Mouse (Mus musculus): Measurements from ENCODE around the gene 2010111I01Rik. TPM values are rescaled to one million over a fixed set of nuclear protein-coding genes. Genes with fewer than 3 reads are reported as not detected.
"Not testable (repeated sequence)": the region's sequence is repeated elsewhere in the genome, so short reads cannot be mapped to it uniquely, and the experiment has no call there.

The 2010111I01Rik gene
- polyA plus RNA-seq, 1 experiment: 47.5 TPM

DNA sequence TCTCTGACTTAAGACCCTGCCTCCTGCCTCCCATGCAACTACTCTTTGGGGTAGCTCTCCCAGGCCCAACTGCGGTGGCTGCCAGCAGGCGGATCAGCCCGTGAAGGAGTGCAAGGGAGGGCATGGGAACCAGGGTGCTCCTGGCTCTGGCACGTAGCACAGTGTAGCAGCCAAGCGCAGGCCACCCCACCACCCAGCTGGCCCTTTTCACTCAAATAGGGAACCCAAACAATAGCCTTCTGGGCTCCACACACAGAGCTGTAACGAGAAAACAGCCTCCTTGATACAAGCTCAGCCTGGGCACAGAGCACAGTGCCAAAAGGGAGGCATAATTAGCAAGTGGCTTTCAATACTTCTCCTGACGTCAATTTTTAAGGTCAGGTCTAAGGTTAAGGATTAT lies 371.6 kb downstream of the 2010111I01Rik start:
- H3K27ac ChIP-seq (ENCODE audit: control insufficient read depth, insufficient read depth, low read depth, low read length, poor library complexity): no peak overlapping the region
- no peaks in the 10 kb centered on the region; the same call in 1 of the 2 replicates for H3K4me1 ChIP-seq (ENCODE audit: control insufficient read depth, insufficient read depth, low read length)
- no peak for TF ChIP-seq POLR2A (IDR thresholded peaks at IDR 0.05; ENCODE audit: borderline replicate concordance, control insufficient read depth, low read depth, low read length)
- TF ChIP-seq CTCF (IDR thresholded peaks at IDR 0.05; ENCODE audit: control insufficient read depth, insufficient read depth, low read length): no peak
- no peak overlapping the region for H3K4me3 ChIP-seq (replicated peaks; ENCODE audit: control insufficient read depth, low read depth, low read length)
- WGBS: 84% methylated on average over 7 of the region's 7 CpGs

DNA sequence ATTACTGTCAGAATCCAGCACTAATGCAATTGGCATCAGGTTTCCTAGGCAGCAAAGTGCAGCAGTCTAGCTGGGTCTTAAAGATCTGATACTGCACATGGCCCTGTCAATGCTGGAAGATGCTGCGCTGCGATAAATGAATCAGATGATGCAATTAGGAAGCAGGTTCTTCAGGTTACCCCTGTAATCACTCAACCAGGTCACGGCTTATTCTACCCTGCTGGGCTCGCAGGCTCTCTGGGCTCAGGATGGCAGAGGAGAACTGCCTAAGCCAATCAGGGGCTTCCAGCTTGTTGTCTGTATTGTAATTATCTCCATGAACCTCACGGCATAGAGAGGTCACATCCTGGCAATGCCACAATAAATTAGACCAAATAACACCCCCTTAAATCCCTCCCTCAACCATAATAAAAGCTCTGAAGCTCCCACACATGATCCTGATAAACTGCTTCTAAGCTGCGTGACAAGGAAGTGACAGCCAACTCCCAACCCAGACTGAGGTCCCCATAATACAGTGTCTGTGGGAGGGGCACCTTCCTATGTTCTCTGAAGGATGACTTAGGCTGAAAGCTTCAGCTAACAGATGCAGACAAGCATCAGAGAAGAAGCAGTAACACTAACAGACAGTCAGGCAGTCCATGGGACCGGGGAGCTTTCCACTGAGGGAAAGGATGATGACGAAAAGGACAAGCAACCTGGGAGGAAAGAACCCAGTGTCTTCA lies 372.7 kb downstream of the 2010111I01Rik start:
- 79% methylated on average over 8 of the region's 8 CpGs for WGBS
- Histone ChIP-seq H3K4me3 (replicated peaks; ENCODE audit: control insufficient read depth, low read depth, low read length) (no peak overlapping the region), H3K27ac (ENCODE audit: control insufficient read depth, insufficient read depth, low read depth, low read length, poor library complexity) (no peak overlapping the region), H3K4me1 (ENCODE audit: control insufficient read depth, insufficient read depth, low read length) (no peaks in the 10 kb centered on the region; the same call in 1 of the 2 replicates)
- TF ChIP-seq POLR2A (IDR thresholded peaks at IDR 0.05; ENCODE audit: borderline replicate concordance, control insufficient read depth, low read depth, low read length): no peak

DNA sequence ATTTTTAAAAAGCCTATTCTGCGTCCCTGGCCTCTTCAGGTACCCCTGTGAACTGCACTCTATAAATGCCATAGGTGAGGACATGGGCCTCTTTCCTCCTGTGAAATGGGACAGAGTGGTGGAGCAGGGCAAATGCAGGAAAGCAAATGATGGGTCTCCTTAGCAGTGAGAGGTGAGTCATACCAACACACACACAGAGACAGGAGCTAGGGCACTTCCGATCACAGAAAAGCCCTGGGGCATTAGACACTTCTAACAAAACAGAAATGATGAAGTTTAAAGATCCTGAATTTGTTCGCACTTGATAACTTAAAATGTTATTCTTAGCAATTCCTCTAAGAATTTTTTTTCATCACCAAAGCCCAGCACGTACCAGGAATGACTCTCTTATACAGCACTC lies 375.3 kb downstream of the 2010111I01Rik start:
- Histone ChIP-seq H3K27ac (ENCODE audit: control insufficient read depth, insufficient read depth, low read depth, low read length, poor library complexity) (no peak overlapping the region), H3K4me1 (ENCODE audit: control insufficient read depth, insufficient read depth, low read length) (no peaks in the 10 kb centered on the region; the same call in 1 of the 2 replicates), H3K4me3 (replicated peaks; ENCODE audit: control insufficient read depth, low read depth, low read length) (no peak overlapping the region)
- TF ChIP-seq POLR2A (IDR thresholded peaks at IDR 0.05; ENCODE audit: borderline replicate concordance, control insufficient read depth, low read depth, low read length) (no peak), CTCF (IDR thresholded peaks at IDR 0.05; ENCODE audit: control insufficient read depth, insufficient read depth, low read length) (no peak)
- WGBS: 87% methylated on average over 4 of the region's 4 CpGs

DNA sequence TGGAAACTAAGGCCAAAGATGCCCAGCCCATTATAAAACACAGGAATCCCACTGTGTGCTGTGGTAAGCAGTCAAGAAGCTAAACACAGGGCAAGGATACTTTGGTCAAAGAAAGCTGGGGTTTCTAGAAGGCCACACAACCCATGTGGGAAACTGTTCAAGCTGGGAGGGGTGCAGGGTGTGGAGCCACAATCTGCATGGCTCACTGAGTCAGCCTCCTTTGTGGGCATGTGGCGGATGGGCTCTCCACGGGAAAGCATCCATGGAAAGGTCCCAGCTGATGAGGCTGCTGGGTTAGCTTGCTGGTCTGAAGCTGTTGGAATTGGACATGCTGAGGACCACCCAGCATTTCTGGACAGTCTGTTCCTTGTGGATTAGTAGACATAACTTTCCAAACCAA lies 378.1 kb downstream of the 2010111I01Rik start:
- H3K27ac ChIP-seq (ENCODE audit: control insufficient read depth, insufficient read depth, low read depth, low read length, poor library complexity): no peak overlapping the region
- WGBS: 72% methylated on average over 2 of the region's 2 CpGs
- H3K4me3 ChIP-seq (replicated peaks; ENCODE audit: control insufficient read depth, low read depth, low read length): no peak overlapping the region
- H3K4me1 ChIP-seq (ENCODE audit: control insufficient read depth, insufficient read depth, low read length): no peaks in the 10 kb centered on the region; the same call in 1 of the 2 replicates
- TF ChIP-seq POLR2A (IDR thresholded peaks at IDR 0.05; ENCODE audit: borderline replicate concordance, control insufficient read depth, low read depth, low read length) (no peak), CTCF (IDR thresholded peaks at IDR 0.05; ENCODE audit: control insufficient read depth, insufficient read depth, low read length) (no peak)

DNA sequence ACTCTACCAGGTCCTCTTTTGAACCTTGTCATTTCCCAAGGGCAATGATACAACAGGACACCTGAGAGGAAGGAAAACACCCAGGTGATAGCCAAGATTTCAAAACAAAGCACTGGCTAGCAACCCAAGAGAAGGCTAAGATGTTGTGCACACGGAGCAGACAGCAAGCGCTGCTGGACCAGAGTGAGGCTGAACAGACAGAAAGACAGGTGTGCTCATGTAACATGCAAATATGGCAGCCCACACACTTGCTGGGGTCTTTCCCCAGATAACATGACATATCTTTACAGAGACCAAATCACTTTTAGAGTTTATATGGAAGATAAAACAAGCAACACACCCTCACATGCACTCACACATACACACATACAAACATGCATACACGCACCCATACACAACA lies 379.8 kb downstream of the 2010111I01Rik start:
- TF ChIP-seq CTCF (IDR thresholded peaks at IDR 0.05; ENCODE audit: control insufficient read depth, insufficient read depth, low read length) (no peak), POLR2A (IDR thresholded peaks at IDR 0.05; ENCODE audit: borderline replicate concordance, control insufficient read depth, low read depth, low read length) (no peak)
- H3K4me1 ChIP-seq (ENCODE audit: control insufficient read depth, insufficient read depth, low read length): no peaks in the 10 kb centered on the region; the same call in 1 of the 2 replicates
- no peak overlapping the region for H3K27ac ChIP-seq (ENCODE audit: control insufficient read depth, insufficient read depth, low read depth, low read length, poor library complexity)
- WGBS: 86% methylated on average over 3 of the region's 3 CpGs
- H3K4me3 ChIP-seq (replicated peaks; ENCODE audit: control insufficient read depth, low read depth, low read length): no peak overlapping the region

DNA sequence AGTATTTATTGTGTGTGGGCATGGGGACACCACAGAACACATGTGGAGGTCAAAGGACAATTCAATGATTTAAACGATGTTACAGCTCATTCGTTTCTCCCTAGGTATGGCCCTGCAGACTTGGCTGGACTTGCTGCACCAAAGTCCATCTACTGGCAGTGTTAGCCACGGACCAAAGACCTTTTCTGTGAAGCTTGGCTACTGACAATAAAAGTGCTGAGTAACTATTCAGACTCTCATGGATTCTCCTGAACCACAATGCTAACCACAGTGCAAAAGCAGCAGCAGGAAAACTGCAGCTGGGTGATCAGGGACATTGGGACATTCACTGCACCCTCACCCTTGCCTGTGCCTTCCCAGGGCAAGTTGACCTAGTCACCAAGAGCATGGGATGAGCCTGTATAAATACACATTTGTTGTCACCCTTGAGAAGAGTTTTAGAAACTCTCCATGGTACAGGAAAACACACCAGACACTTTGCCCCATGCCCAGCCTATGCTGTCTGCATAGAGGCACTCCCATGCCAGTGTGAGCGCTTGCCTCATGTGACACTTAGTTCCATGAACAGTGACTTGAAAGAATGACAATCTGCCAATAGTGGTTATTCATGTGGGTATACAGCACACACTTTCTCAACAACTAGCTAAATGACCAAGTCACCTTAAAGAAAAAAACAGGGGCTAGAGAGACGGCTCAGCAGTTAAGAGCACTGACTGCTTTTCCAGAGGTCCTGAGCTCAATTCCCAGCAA lies 381.0 kb downstream of the 2010111I01Rik start:
- TF ChIP-seq POLR2A (IDR thresholded peaks at IDR 0.05; ENCODE audit: borderline replicate concordance, control insufficient read depth, low read depth, low read length) (no peak), CTCF (IDR thresholded peaks at IDR 0.05; ENCODE audit: control insufficient read depth, insufficient read depth, low read length) (no peak)
- no peak overlapping the region for H3K4me3 ChIP-seq (replicated peaks; ENCODE audit: control insufficient read depth, low read depth, low read length)
- H3K27ac ChIP-seq (ENCODE audit: control insufficient read depth, insufficient read depth, low read depth, low read length, poor library complexity): no peak overlapping the region
- 81% methylated on average over 5 of the region's 5 CpGs for WGBS
- H3K4me1 ChIP-seq (ENCODE audit: control insufficient read depth, insufficient read depth, low read length): no peaks in the 10 kb centered on the region; the same call in 1 of the 2 replicates

DNA sequence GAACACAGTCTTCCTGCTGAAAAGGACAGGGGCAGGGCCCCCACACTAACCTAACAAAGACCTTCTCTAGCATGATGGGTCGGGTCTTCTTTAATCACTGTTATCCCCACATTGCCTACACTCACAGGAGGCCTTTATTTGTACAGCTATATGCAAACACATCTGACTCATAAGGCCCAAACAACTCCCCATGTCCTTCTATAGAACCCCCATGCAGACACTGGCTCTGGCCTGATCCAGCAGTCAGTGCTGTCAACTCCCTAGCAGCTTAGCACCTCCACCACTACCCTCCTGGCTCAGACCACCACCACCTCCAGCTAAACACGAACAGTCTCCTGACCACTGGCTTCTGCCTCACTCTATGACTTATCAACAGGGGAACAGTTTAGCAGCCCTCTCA lies 382.9 kb downstream of the 2010111I01Rik start:
- no peak for TF ChIP-seq CTCF (IDR thresholded peaks at IDR 0.05; ENCODE audit: control insufficient read depth, insufficient read depth, low read length)
- no peak for TF ChIP-seq POLR2A (IDR thresholded peaks at IDR 0.05; ENCODE audit: borderline replicate concordance, control insufficient read depth, low read depth, low read length)
- no peaks in the 10 kb centered on the region; the same call in 1 of the 2 replicates for H3K4me1 ChIP-seq (ENCODE audit: control insufficient read depth, insufficient read depth, low read length)
- WGBS: 80% methylated on average over 2 of the region's 2 CpGs
- no peak overlapping the region for H3K4me3 ChIP-seq (replicated peaks; ENCODE audit: control insufficient read depth, low read depth, low read length)
- H3K27ac ChIP-seq (ENCODE audit: control insufficient read depth, insufficient read depth, low read depth, low read length, poor library complexity): no peak overlapping the region

DNA sequence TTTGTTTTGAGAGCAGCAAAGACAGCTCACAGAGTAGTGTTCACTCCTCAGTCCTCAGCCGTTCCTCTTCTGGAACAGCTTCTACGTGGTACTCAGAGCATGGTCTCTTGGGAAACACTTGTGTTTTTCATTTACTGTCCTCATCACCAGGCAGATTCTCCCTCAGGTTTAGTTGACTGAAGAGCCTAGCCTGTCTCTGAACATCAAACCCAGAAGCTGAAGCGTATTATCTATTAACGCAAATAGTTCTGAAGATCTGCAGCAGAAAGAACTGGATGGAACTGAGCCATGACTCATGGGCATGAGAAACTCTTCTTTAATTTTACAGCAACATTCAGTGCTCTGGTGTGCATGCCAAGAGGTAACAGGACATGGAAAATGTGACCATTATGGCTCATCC lies 385.4 kb downstream of the 2010111I01Rik start:
- Histone ChIP-seq H3K4me1 (ENCODE audit: control insufficient read depth, insufficient read depth, low read length) (no peaks in the 10 kb centered on the region; the same call in 1 of the 2 replicates), H3K27ac (ENCODE audit: control insufficient read depth, insufficient read depth, low read depth, low read length, poor library complexity) (no peak overlapping the region), H3K4me3 (replicated peaks; ENCODE audit: control insufficient read depth, low read depth, low read length) (no peak overlapping the region)
- no peak for TF ChIP-seq CTCF (IDR thresholded peaks at IDR 0.05; ENCODE audit: control insufficient read depth, insufficient read depth, low read length)
- TF ChIP-seq POLR2A (IDR thresholded peaks at IDR 0.05; ENCODE audit: borderline replicate concordance, control insufficient read depth, low read depth, low read length): no peak
- WGBS: 70% methylated on average over 4 of the region's 4 CpGs

DNA sequence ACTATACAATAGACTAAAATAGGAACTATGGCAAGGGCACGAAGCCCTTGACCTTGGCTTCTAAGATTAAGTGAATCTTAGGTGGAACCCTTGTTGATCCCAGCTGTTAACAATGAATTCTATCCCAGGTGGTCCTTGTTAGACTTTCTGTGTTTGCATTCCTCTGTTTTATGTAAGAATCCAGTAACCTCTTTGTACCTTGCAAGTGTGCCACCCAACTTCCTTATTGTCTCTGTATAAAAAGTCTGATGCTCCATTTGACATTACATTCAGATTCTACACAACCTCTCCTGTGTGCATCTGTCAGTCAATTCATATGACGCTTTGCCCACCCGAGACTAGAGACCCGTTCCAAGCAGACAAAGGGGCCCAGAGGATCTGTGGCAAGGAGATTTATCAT lies 388.6 kb downstream of the 2010111I01Rik start:
- not testable (repeated sequence) for H3K4me1 ChIP-seq (ENCODE audit: control insufficient read depth, insufficient read depth, low read length); H3K27ac ChIP-seq (ENCODE audit: control insufficient read depth, insufficient read depth, low read depth, low read length, poor library complexity); H3K4me3 ChIP-seq (replicated peaks; ENCODE audit: control insufficient read depth, low read depth, low read length)
- 84% methylated on average over 4 of the region's 4 CpGs for WGBS
